In genomic region chr15:9140684-9141171, GRCm38 (mm10) we compare ENCODE assay signal across 8 mouse cellular contexts. TPM values are rescaled to one million over a fixed set of nuclear protein-coding genes. Genes with fewer than 3 reads are reported as not detected.
DNase-seq lines count a peak whose midpoint lies in the region; ATAC-seq lines count a peak whose summit lies in the region.

No protein-coding gene starts in this region.

- H3K36me3 ChIP-seq in erythroblast, embryonic 14.5 days (ENCODE audit: control insufficient read depth), result peaks cover 41% of the 10 kb centered on the region
- H3K36me3 ChIP-seq in lung, embryonic 15.5 days, result peaks cover 20% of the 10 kb centered on the region; the same call in 1 of the 2 replicates

- H3K4me1 ChIP-seq in erythroblast, embryonic 14.5 days (ENCODE audit: control insufficient read depth), result peaks cover 36% of the 10 kb centered on the region
- H3K4me1 ChIP-seq in lung, embryonic 15.5 days, result peaks cover 19% of the 10 kb centered on the region

- H3K9me3 ChIP-seq in erythroblast, embryonic 14.5 days (ENCODE audit: control insufficient read depth, low read length), result no peaks in the 10 kb centered on the region
- no peaks in the 10 kb centered on the region for H3K9me3 ChIP-seq in lung, embryonic 15.5 days

- ATAC-seq in lung, embryonic 15.5 days (ENCODE audit: borderline replicate concordance, extremely low read depth, low FRiP score, low TSS enrichment), result peak; percentile 81

- peak overlapping the region; percentile 87 for H3K27ac ChIP-seq in lung, embryonic 15.5 days

- peak overlapping the region; percentile 82 for H3K4me2 ChIP-seq in lung, embryonic 15.5 days

- H3K9ac ChIP-seq in lung, embryonic 15.5 days, result peak overlapping the region; percentile 90

- peak; percentile 56 to 59 for DNase-seq in lung, adult 18-20 months
- no peak for DNase-seq in lung, postnatal 10 days
- peak; percentile 84 for DNase-seq in R1 (ENCODE audit: low read depth, low spot score)
- peak; percentile 76 for DNase-seq in kidney, adult 18-20 months
- DNase-seq in right cerebral cortex, postnatal 36 days (ENCODE audit: low spot score in 2 of 2), result peak; percentile 43 to 48
- no peak for DNase-seq in natural killer cell, adult 2 months (ENCODE audit: low spot score in 2 of 2)

- 0% methylated on average over 37 of the region's 37 CpGs for WGBS in lung, embryonic 15.5 days

- H3K27me3 ChIP-seq in erythroblast, embryonic 14.5 days (ENCODE audit: control insufficient read depth), result no peaks in the 10 kb centered on the region
- no peaks in the 10 kb centered on the region for H3K27me3 ChIP-seq in lung, embryonic 15.5 days

- peak overlapping the region; percentile 90 for H3K4me3 ChIP-seq in erythroblast, embryonic 14.5 days (replicated peaks)
- H3K4me3 ChIP-seq in lung, embryonic 15.5 days, result peak overlapping the region; percentile 98

RNA-seq across cellular contexts. Expression of gene Lmbrd2, which starts 0.4 kb away (rescaled TPM):
- 0.01 and 0.10 TPM in 2 replicates for polyA plus RNA-seq in erythroblast, embryonic 14.5 days (2012)
- 2.3 TPM in 2 replicates for polyA plus RNA-seq in lung, embryonic 15.5 days (2015; fragmentation: Nextera tagmentation; extraction: Ambion mirVana)

RNA-seq across cellular contexts. Expression of gene Skp2, which starts 14.5 kb away (rescaled TPM):
- polyA plus RNA-seq in erythroblast, embryonic 14.5 days (2012), result 0.09 and 0.18 TPM in 2 replicates
- polyA plus RNA-seq in lung, embryonic 15.5 days (2015; fragmentation: Nextera tagmentation; extraction: Ambion mirVana), result 76.2 and 76.9 TPM in 2 replicates

Comparison
In these comparisons a context has a peak if more than half of its experiments do, and no peak if none do; other contexts are left out.
1. DNase-seq: peak in lung, adult 18-20 months (2 of 2), R1 (single experiment), kidney, adult 18-20 months (single experiment) and right cerebral cortex, postnatal 36 days (2 of 2); none in lung, postnatal 10 days (single experiment) and natural killer cell, adult 2 months (0 of 2).
2. RNA of gene Skp2, which starts 14.5 kb away (polyA plus RNA-seq): 76.2 to 76.9 TPM in lung, embryonic 15.5 days; 0.09 to 0.18 TPM in erythroblast, embryonic 14.5 days; every median in the first group is over 10 times any median in the second.